Mouse (Mus musculus) embryo, embryonic 11.5 days (tissue): ENCODE measurements around the gene Npr1.

Experiments
- DNase-seq: peaks from one replicate; pipeline ENCODE4 v3.0.0-alpha.2; 2012; ENCODE audit warnings: low read depth, low spot score

Gene Npr1

GRCm38 (mm10) chr3:90475831-90476611, 10.4 kb upstream of the Npr1 start, which contains the start of gene Ilf2:
Gene Ilf2, plus strand, starts transcription at chr3:90476126.
- DNase-seq, result peak; percentile 96

GRCm38 (mm10) chr3:90475151-90475830, 9.6 kb upstream of the Npr1 start:
- DNase-seq, result no peak

GRCm38 (mm10) chr3:90472213-90472612, 6.5 kb upstream of the Npr1 start:
- no peak for DNase-seq

- DNase-seq, result no peak
These were observed 2.1 kb upstream of the Npr1 start for GRCm38 (mm10) chr3:90467618-90468300.

GRCm38 (mm10) chr3:90466311-90466766, 673 bp upstream of the Npr1 start:
- DNase-seq, result peak; percentile 49

- no peak for DNase-seq
These were observed 483 bp downstream of the Npr1 start for GRCm38 (mm10) chr3:90465081-90465685.

GRCm38 (mm10) chr3:90464552-90465080, 1.1 kb downstream of the Npr1 start:
- DNase-seq, result no peak

- DNase-seq, result no peak
These were observed 3.1 kb downstream of the Npr1 start for GRCm38 (mm10) chr3:90462579-90462978.

- DNase-seq, result no peak
These were observed 3.7 kb downstream of the Npr1 start for GRCm38 (mm10) chr3:90461935-90462334.

- no peak for DNase-seq
These were observed 5.4 kb downstream of the Npr1 start for GRCm38 (mm10) chr3:90460315-90460714.

GRCm38 (mm10) chr3:90459727-90460126, 5.9 kb downstream of the Npr1 start:
- no peak for DNase-seq

GRCm38 (mm10) chr3:90454931-90455330, 10.7 kb downstream of the Npr1 start:
- DNase-seq, result no peak

- DNase-seq, result no peak
These were observed 14.1 kb downstream of the Npr1 start for GRCm38 (mm10) chr3:90451396-90452095.

GRCm38 (mm10) chr3:90450874-90451273, 14.8 kb downstream of the Npr1 start:
- no peak for DNase-seq

GRCm38 (mm10) chr3:90448626-90449025, 17.0 kb downstream of the Npr1 start:
- no peak for DNase-seq

- DNase-seq, result no peak
These were observed 18.6 kb downstream of the Npr1 start for GRCm38 (mm10) chr3:90447123-90447494.

GRCm38 (mm10) chr3:90446389-90447122, 19.1 kb downstream of the Npr1 start:
- DNase-seq, result peak; percentile 86

- DNase-seq, result no peak
These were observed 20.1 kb downstream of the Npr1 start for GRCm38 (mm10) chr3:90445417-90446200.

- no peak for DNase-seq
These were observed 21.7 kb downstream of the Npr1 start for GRCm38 (mm10) chr3:90443977-90444376.

GRCm38 (mm10) chr3:90440756-90441155, 24.9 kb downstream of the Npr1 start:
- DNase-seq, result no peak
